Mouse (Mus musculus): Measurements from ENCODE around the gene Ccdc84.
"Not testable (repeated sequence)": the region's sequence is repeated elsewhere in the genome, so short reads cannot be mapped to it uniquely, and the experiment has no call there.

Ccdc84 gene

GRCm38 (mm10) chr9:44418519-44419385, at the start of gene Ccdc84:
Gene Ccdc84 (minus strand): TSS chr9:44418569.
- DNase-seq (ENCODE audit: low spot score): no peak

- peak; percentile 64 for DNase-seq (ENCODE audit: low spot score)
Observed at GRCm38 (mm10) chr9:44461950-44462349, 43.6 kb upstream of the Ccdc84 start.

- DNase-seq (ENCODE audit: low spot score): no peak
Observed at GRCm38 (mm10) chr9:44457035-44457742, 38.8 kb upstream of the Ccdc84 start.

DNA sequence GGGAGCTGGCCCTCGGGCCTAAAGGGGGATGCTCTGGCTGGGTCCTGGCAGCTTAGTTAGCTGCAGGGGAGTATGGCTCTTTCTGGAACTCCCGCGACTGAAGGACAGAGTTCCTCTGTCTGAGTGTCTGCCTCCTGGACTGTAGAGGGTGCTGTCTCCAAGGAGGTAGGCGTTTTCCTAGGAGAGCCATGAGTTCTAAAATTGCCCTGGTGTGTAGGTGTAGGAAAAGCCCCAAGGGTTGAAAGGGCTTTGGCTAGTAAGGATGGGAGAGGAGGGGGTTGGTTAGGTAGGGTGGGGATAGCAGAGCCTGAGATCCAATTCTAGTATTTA, 36.5 kb upstream of the Ccdc84 start, which contains the start of gene Upk2:
Upk2 (minus strand) TSS at position 86 of the 330 bp plus-strand sequence.
- DNase-seq (ENCODE audit: low spot score): no peak

GRCm38 (mm10) chr9:44454132-44454890, 35.9 kb upstream of the Ccdc84 start:
- peak; percentile 84 for DNase-seq (ENCODE audit: low spot score)

DNA sequence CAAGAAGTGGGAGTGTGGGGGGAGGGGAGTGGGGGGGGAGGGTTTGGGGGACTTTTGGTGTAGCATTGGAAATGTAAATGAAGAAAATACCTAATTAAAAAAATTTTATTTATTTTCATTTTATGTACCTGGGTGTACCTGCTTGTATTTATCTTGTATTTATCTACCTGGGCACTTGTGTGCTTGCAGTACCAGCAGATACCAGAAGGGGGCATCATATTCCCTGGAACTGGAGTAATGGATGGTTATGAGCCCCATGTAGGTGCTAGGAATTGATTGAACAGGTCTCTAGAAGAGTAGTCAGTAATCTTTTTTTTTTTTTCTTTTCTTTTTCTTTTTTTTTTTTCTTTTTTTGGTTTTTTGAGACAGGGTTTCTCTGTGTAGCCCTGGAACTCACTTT, 32.0 kb upstream of the Ccdc84 start:
- DNase-seq (ENCODE audit: low spot score): peak; percentile 4

GRCm38 (mm10) chr9:44444402-44445025, 26.1 kb upstream of the Ccdc84 start:
- DNase-seq (ENCODE audit: low spot score): not testable (repeated sequence)

GRCm38 (mm10) chr9:44440961-44441360, 22.6 kb upstream of the Ccdc84 start, which contains the start of gene Foxr1:
Gene Foxr1 (minus strand): TSS chr9:44441136.
- no peak for DNase-seq (ENCODE audit: low spot score)

DNA sequence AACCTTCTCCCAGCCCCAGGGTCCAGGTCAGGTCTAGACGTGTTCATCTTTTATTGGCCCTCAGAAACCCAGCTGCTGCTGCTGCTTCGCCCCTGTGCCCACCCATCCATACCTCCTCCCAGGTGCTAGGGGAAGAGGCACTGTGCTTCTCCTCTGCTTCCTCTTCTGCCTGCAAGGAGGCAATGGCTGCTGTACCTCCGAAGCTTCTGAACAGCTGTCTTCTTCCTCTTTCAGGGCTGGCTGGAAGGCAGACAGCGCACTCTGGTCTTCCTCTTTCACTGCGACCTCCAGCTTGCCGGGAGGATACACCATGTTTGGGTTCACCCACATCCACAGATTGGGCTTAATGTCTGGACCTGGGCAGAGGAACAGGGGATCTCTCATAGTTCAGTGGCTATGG, 17.4 kb upstream of the Ccdc84 start:
- peak; percentile 34 for DNase-seq (ENCODE audit: low spot score)

GRCm38 (mm10) chr9:44432577-44433185, 14.3 kb upstream of the Ccdc84 start:
- no peak for DNase-seq (ENCODE audit: low spot score)

DNA sequence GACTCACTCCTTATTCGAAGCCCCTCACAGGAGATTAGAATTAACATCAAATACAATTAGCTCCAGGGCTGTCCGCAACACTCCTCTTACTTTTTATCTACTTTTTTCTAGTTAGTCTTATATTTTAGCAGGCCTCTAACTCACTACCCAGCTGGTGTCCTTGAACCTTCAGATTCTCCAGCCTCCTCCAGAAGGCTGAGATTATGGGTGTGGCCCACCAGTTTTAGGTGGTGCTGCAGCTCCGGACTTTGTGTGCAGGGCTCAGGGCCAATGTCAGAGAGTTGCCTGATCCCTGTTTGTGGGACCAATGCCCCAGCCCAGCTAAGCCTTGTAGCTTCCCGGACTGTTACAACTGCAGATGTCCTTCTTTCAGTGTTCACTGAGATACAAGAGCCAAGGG, 5.2 kb upstream of the Ccdc84 start:
- no peak for DNase-seq (ENCODE audit: low spot score)

- DNase-seq (ENCODE audit: low spot score): no peak
Observed at GRCm38 (mm10) chr9:44420280-44420898, 2.0 kb upstream of the Ccdc84 start.

GRCm38 (mm10) chr9:44419730-44420129, 1.4 kb upstream of the Ccdc84 start:
- DNase-seq (ENCODE audit: low spot score): not testable (repeated sequence)

- peak; percentile 95 for DNase-seq (ENCODE audit: low spot score)
Observed at GRCm38 (mm10) chr9:44417892-44418363, 441 bp downstream of the Ccdc84 start.

DNA sequence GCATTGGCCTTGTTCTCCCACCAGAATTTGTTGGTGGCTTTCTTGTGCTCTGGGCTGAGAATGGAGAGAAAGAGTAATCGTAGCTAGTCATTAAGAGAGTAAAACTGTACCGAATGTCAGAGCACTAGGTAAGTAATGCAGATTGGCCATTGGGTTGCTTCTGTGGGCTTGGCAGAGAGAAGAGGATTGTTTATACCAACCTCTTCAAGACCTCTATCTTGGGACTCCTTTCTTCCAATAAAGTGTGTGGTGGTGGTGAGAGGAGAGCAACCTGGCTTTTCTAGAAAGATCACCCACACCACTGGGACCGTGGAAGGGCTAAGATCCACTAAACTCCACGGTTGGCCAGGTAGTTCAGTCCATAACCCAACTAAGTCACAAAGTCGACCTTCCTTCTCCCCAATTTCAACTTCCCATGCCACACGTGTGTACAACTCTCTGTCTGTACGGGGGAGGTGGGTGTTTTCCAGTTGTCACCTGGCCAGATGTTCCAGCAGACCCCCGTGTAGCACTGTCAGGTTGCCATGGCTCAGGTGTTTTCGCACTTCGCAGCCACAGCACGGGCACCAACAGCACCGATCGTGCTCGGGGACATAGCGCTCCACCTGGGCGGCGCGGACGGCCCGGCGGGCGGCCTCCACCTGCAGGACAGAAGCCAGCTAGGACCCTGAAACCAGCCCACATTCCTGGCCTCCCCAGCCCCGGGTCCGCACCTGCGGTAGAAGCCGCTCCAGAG, 1.0 kb downstream of the Ccdc84 start:
- DNase-seq (ENCODE audit: low spot score): no peak

DNA sequence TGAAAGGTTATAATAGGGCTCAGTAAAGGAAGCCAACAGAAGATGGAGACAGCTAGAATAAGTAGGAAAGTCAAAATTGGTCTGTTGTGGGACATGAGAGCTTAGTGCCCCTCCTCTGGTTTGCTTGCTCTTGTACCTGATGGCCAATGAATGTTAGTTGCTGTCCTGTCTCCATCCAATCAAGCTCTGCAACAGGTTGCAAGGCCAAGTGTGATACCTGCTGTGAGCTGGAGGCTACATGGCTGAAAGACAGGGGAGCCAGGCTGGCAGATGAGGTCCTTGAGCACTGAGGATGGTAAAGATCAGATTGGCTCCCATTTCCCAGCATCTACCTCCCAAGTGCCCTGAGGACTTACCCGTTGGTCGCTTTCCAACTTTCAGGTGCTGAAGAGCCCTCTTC, 5.6 kb downstream of the Ccdc84 start:
- DNase-seq (ENCODE audit: low spot score): no peak

DNA sequence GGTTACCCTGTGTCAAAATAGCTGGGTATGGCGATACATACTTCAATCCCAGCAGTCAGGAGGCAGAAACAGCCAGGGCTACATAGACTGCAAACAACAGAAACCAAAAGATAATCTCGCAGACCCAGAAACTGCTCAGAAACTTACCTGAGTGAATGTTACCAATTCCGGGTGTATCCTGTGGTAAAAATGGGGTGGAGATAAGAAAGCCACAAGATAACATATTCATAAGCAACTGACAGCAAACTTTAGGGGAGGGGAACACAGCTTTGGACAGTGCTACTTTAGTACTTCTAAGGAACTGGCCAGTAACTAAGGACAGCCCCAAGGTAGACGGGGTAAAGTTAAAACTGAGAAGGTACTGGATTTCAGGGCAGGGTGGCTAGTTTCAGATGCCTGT, 6.1 kb downstream of the Ccdc84 start:
- no peak for DNase-seq (ENCODE audit: low spot score)

- DNase-seq (ENCODE audit: low spot score): no peak
Observed at GRCm38 (mm10) chr9:44411601-44412130, 6.7 kb downstream of the Ccdc84 start.

DNA sequence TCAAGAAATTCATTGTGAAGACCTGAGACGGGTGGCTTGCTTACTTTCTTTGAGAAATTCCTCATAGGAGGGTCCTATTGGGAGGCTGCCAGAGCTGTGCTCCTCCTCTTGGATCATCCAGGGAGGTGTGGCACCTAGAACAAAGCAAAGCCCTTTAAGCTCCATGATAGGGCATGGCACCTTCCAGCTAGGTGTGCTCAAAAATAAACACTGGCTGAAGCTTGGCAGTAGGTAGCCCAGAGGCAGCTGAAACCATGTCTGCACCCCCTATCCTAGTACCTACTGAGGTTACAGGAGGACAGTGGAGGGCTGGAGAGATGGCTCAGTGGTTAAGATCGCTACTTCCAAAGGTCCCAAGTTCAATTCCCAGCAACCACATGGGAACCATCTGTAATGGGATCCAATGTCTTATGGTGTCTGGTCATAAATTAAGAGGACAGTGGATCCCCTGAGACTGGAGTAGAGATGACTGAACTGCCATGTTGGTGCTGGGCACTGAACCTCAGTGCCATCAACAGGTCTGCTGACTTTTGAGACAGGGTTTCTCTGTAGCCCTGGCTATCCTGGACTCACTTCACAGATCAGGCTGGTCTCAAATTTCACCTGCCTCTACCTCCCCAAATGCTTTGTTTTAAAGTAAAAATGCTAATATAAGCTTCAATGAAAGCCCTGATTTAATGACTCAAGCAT, 7.6 kb downstream of the Ccdc84 start:
- DNase-seq (ENCODE audit: low spot score): no peak

Measured in lung, postnatal 25 days (tissue).